Mouse (Mus musculus): ENCODE results near the gene Keap1. TPM values are rescaled to one million over a fixed set of nuclear protein-coding genes. Genes with fewer than 3 reads are reported as not detected.

The Keap1 gene
- polyA plus RNA-seq (2016; fragmentation: Nextera tagmentation; extraction: Ambion mirVana): 64.7 and 65.2 TPM in 2 replicates

DNA sequence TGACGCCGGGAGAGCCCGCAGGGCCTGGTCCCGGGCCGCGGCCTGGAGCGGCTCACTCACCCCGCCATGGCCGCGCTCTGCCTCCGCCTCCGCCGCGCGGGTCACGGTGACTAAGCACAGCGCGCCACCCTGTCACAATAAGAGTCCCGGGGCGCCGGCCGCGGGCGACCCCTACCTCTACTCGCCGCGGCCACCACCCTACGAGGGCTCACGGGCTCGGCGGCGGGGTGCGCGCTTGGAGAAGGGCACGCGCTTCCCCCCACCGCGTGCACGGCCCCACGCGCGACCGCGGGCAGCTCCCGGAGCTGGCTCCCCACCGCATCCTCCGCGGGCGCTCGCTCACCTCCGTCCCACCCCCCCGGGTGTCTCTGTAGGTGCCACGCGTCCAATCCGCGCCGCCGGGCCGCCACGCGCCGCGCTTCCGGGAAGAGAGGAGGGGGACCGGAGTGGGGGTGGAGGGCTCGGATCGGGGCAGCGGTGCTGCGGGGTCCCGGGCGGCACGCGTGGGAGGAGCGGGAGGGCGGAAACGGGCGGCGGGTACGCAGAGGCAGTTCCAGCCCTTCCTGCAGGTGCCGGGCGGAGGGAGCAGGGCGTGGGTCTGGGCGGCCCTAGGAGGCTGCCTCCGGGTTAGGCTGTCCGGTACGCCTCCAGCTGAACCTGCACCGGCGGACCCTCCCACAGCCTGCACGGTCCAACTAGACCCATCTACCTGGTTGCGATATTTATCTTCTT is at the start of gene Keap1:
Gene Keap1, minus strand, starts transcription at position 629 of the 732 bp plus-strand sequence.
- H3K9ac ChIP-seq (replicated peaks): peak within 1 kb of the TSS; percentile 97
- 1% methylated on average over 89 of the region's 90 CpGs for WGBS
- H3K4me3 ChIP-seq (replicated peaks): peak within 1 kb of the TSS; percentile 93
- peaks cover 30% of the 10 kb centered on the region for H3K36me3 ChIP-seq
- H3K27me3 ChIP-seq: peaks cover 22% of the 10 kb centered on the region
- H3K4me2 ChIP-seq: peak within 1 kb of the TSS; percentile 78
- ATAC-seq (ENCODE audit: insufficient number of reproducible peaks, insufficient read depth, low FRiP score, low TSS enrichment, low read depth): peak; percentile 75
- peaks cover 4% of the 10 kb centered on the region for H3K9me3 ChIP-seq
- H3K4me1 ChIP-seq (replicated peaks): peaks cover 23% of the 10 kb centered on the region
- peak within 1 kb of the TSS; percentile 96 for H3K27ac ChIP-seq

DNA sequence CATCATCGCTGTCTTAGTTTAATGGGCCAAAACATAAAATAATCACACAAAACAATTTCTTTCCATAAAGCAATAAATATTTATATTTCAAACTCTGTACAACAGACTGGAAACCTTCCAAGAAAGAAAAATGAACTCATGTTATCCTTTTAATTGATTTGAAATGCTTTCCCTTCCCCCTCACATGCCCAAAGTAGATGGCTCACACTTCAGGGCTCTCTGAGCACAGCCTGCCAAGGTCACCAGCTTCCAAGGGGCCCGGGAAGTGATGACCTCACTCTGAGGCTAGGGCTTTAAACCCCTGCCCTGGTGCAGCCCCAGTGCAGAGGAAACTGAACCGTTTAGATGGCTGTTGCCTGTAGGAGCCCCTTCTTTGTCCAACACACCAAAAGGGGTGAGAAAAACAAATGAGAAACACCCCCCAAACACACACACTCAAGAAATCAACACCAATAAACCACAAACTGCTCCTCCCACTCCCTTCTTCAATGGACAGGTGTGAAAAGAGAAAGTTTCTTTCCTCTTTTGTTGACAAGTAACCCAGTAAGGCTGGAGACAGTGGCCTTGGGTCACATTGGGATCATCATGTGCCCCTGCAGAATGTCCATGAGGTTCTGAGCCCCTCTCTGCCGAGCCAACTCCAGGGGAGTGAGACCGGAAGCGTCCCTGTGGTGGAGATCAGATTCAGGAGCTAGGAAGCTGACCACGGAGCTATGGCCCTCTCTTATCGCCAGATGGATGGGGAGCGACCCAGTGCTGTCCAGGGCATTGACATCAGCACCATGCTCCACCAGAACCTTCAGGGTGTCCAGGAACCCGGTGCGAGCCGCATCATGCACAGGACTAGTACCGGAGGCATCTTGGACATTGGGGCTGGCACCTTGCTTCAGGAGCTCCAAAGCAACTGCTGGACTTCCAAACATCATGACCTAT is 49.5 kb upstream of the Keap1 start:
- Histone ChIP-seq H3K4me3 (replicated peaks) (peak overlapping the region; percentile 82), H3K4me2 (peak overlapping the region; percentile 92), H3K9ac (replicated peaks) (no peak overlapping the region), H3K9me3 (no peaks in the 10 kb centered on the region), H3K27me3 (no peaks in the 10 kb centered on the region), H3K36me3 (peaks cover 18% of the 10 kb centered on the region), H3K4me1 (replicated peaks) (peaks cover 26% of the 10 kb centered on the region), H3K27ac (peak overlapping the region; percentile 78)
- ATAC-seq (ENCODE audit: insufficient number of reproducible peaks, insufficient read depth, low FRiP score, low TSS enrichment, low read depth): no peak
- WGBS: 77% methylated on average over 13 of the region's 13 CpGs

- ATAC-seq (ENCODE audit: insufficient number of reproducible peaks, insufficient read depth, low FRiP score, low TSS enrichment, low read depth): peak; percentile 57
- WGBS: under 1% methylated on average over 59 of the region's 59 CpGs
- peak within 1 kb of the TSS; percentile 82 for H3K4me3 ChIP-seq (replicated peaks)
- peak within 1 kb of the TSS; percentile 78 for H3K27ac ChIP-seq
- H3K9ac ChIP-seq (replicated peaks): peak within 1 kb of the TSS; percentile 76
- H3K36me3 ChIP-seq: peaks cover 23% of the 10 kb centered on the region
- peak within 1 kb of the TSS; percentile 92 for H3K4me2 ChIP-seq
- no peaks in the 10 kb centered on the region for H3K9me3 ChIP-seq
- peaks cover 26% of the 10 kb centered on the region for H3K4me1 ChIP-seq (replicated peaks)
- no peaks in the 10 kb centered on the region for H3K27me3 ChIP-seq
These were observed 48.6 kb upstream of the Keap1 start, which contains the start of gene Kri1 for GRCm38 (mm10) chr9:21287571-21288402. TSS of gene Kri1 (minus strand) at chr9:21287969.

GRCm38 (mm10) chr9:21286753-21287152 is 47.6 kb upstream of the Keap1 start:
- peaks cover 33% of the 10 kb centered on the region for H3K36me3 ChIP-seq
- peaks cover 26% of the 10 kb centered on the region for H3K4me1 ChIP-seq (replicated peaks)
- peak overlapping the region; percentile 82 for H3K4me3 ChIP-seq (replicated peaks)
- H3K9ac ChIP-seq (replicated peaks): peak overlapping the region; percentile 76
- ATAC-seq (ENCODE audit: insufficient number of reproducible peaks, insufficient read depth, low FRiP score, low TSS enrichment, low read depth): no peak
- WGBS: 61% methylated on average over 3 of the region's 3 CpGs
- H3K9me3 ChIP-seq: no peaks in the 10 kb centered on the region
- no peaks in the 10 kb centered on the region for H3K27me3 ChIP-seq
- H3K27ac ChIP-seq: no peak overlapping the region
- H3K4me2 ChIP-seq: peak overlapping the region; percentile 92

- no peak overlapping the region for H3K9ac ChIP-seq (replicated peaks)
- 87% methylated on average over 3 of the region's 3 CpGs for WGBS
- H3K4me1 ChIP-seq (replicated peaks): peaks cover 15% of the 10 kb centered on the region
- no peak overlapping the region for H3K4me3 ChIP-seq (replicated peaks)
- H3K27me3 ChIP-seq: no peaks in the 10 kb centered on the region
- no peak overlapping the region for H3K27ac ChIP-seq
- no peak overlapping the region for H3K4me2 ChIP-seq
- H3K36me3 ChIP-seq: peaks cover 59% of the 10 kb centered on the region
- no peaks in the 10 kb centered on the region for H3K9me3 ChIP-seq
- no peak for ATAC-seq (ENCODE audit: insufficient number of reproducible peaks, insufficient read depth, low FRiP score, low TSS enrichment, low read depth)
These were observed 44.8 kb upstream of the Keap1 start for GRCm38 (mm10) chr9:21283994-21284393.

GRCm38 (mm10) chr9:21283591-21283990 is 44.4 kb upstream of the Keap1 start:
- no peaks in the 10 kb centered on the region for H3K27me3 ChIP-seq
- no peak for ATAC-seq (ENCODE audit: insufficient number of reproducible peaks, insufficient read depth, low FRiP score, low TSS enrichment, low read depth)
- H3K36me3 ChIP-seq: peaks cover 64% of the 10 kb centered on the region
- H3K4me2 ChIP-seq: no peak overlapping the region
- no peak overlapping the region for H3K27ac ChIP-seq
- no peaks in the 10 kb centered on the region for H3K9me3 ChIP-seq
- WGBS: 92% methylated on average over 5 of the region's 5 CpGs
- H3K4me1 ChIP-seq (replicated peaks): peaks cover 15% of the 10 kb centered on the region
- H3K9ac ChIP-seq (replicated peaks): no peak overlapping the region
- H3K4me3 ChIP-seq (replicated peaks): no peak overlapping the region

GRCm38 (mm10) chr9:21277776-21278175 is 38.6 kb upstream of the Keap1 start:
- Histone ChIP-seq H3K9me3 (no peaks in the 10 kb centered on the region), H3K27ac (no peak overlapping the region), H3K4me1 (replicated peaks) (no peaks in the 10 kb centered on the region), H3K4me2 (no peak overlapping the region), H3K4me3 (replicated peaks) (no peak overlapping the region), H3K27me3 (no peaks in the 10 kb centered on the region), H3K9ac (replicated peaks) (no peak overlapping the region), H3K36me3 (peaks cover 98% of the 10 kb centered on the region)
- ATAC-seq (ENCODE audit: insufficient number of reproducible peaks, insufficient read depth, low FRiP score, low TSS enrichment, low read depth): no peak
- WGBS: 94% methylated on average over 5 of the region's 5 CpGs

DNA sequence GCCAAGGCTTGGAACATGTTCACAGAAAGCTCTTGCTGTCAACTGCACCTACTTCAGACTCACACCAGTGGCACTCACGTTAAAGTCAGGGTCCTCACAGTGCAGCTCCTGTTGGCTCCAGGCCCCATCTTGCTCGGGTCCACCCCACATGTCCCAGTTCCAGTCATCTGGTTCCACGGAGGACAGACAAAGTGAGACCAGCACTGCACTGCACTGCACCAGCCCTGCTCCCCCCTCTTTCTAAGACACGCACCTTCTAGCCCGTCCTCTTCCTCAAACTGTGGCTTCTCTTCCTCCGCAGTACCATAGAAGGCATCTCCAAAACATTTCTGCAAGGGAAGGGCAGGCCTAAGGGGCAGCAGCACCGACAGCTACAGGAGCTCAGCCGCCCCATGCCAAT is 37.1 kb upstream of the Keap1 start:
- H3K4me3 ChIP-seq (replicated peaks): no peak overlapping the region
- no peaks in the 10 kb centered on the region for H3K9me3 ChIP-seq
- H3K36me3 ChIP-seq: peaks cover 98% of the 10 kb centered on the region
- no peak overlapping the region for H3K27ac ChIP-seq
- WGBS: 91% methylated on average over 8 of the region's 8 CpGs
- H3K27me3 ChIP-seq: no peaks in the 10 kb centered on the region
- no peak overlapping the region for H3K4me2 ChIP-seq
- H3K4me1 ChIP-seq (replicated peaks): no peaks in the 10 kb centered on the region
- no peak for ATAC-seq (ENCODE audit: insufficient number of reproducible peaks, insufficient read depth, low FRiP score, low TSS enrichment, low read depth)
- H3K9ac ChIP-seq (replicated peaks): no peak overlapping the region

GRCm38 (mm10) chr9:21275727-21276126 is 36.6 kb upstream of the Keap1 start:
- H3K4me2 ChIP-seq: no peak overlapping the region
- H3K36me3 ChIP-seq: peaks cover 98% of the 10 kb centered on the region
- no peaks in the 10 kb centered on the region for H3K27me3 ChIP-seq
- H3K9me3 ChIP-seq: no peaks in the 10 kb centered on the region
- H3K9ac ChIP-seq (replicated peaks): no peak overlapping the region
- no peak overlapping the region for H3K27ac ChIP-seq
- H3K4me1 ChIP-seq (replicated peaks): no peaks in the 10 kb centered on the region
- 91% methylated on average over 12 of the region's 12 CpGs for WGBS
- no peak for ATAC-seq (ENCODE audit: insufficient number of reproducible peaks, insufficient read depth, low FRiP score, low TSS enrichment, low read depth)
- H3K4me3 ChIP-seq (replicated peaks): no peak overlapping the region

DNA sequence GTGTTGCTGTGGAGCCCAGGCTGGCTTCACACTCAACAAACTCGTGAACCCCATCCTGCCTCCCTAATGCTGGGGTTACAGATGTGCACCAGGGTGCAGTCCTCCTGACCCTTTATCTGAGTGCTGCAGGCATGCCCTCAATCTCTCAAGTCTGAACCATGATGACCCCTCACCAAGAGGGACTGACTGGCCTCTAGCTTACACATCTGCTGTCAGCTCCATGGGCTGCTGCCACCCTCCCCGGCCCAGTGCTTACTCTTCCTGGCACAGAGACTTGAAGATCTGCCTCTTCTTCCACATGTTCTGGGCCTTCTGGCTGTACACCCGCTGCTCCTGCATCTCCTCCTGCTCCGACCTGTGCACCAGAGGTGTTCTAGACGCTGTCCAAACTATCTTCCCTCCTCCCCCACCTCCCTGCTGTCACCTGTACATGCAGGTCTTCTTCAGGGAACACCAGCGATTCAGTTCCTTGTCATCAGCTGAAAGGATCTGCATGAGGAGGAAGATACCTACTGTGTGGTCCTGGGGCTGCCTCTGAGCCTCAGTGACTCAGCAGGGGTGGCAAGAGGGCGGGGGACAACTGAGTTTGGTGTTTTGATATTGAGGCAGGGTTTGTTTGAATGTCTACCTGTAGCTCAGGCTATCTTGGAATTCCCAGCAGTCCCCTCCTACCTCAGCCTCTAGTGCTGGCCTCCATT is 36.0 kb upstream of the Keap1 start:
- WGBS: 82% methylated on average over 7 of the region's 7 CpGs
- Histone ChIP-seq H3K4me1 (replicated peaks) (no peaks in the 10 kb centered on the region), H3K36me3 (peaks cover 99% of the 10 kb centered on the region), H3K27me3 (no peaks in the 10 kb centered on the region), H3K4me3 (replicated peaks) (no peak overlapping the region), H3K9me3 (no peaks in the 10 kb centered on the region), H3K27ac (no peak overlapping the region), H3K9ac (replicated peaks) (no peak overlapping the region), H3K4me2 (no peak overlapping the region)
- no peak for ATAC-seq (ENCODE audit: insufficient number of reproducible peaks, insufficient read depth, low FRiP score, low TSS enrichment, low read depth)
